Mouse (Mus musculus) hindbrain, embryonic 13.5 days (tissue): Measurements from ENCODE around the gene Zfp652. TPM values are rescaled to one million over a fixed set of nuclear protein-coding genes. Genes with fewer than 3 reads are reported as not detected.
"Not testable (repeated sequence)": the region's sequence is repeated elsewhere in the genome, so short reads cannot be mapped to it uniquely, and the experiment has no call there.

Source experiments
- ATAC-seq: fragments of 200-750 bp; cut with Nextera tagmentation; 2 replicates; pipeline ENCODE4 v1.8.0; 2017; ENCODE audit warnings: moderate TSS enrichment; ENCODE audit not compliant: low FRiP score
- H3K27ac ChIP-seq: fragments of 300-500 bp; sonication (generic); 2 replicates; pipeline ENCODE4 v1.5.1; 2015; ENCODE audit warnings: inconsistent platforms, mild to moderate bottlenecking, moderate library complexity
- H3K27me3 ChIP-seq: fragments of 300-500 bp; sonication (generic); 2 replicates; pipeline ENCODE4 v1.6.1; 2015; ENCODE audit warnings: mild to moderate bottlenecking, inconsistent platforms
- H3K36me3 ChIP-seq: fragments of 300-500 bp; sonication (generic); 2 replicates; pipeline ENCODE4 v1.6.1; 2015; ENCODE audit warnings: mild to moderate bottlenecking, inconsistent platforms
- H3K4me1 ChIP-seq: fragments of 300-500 bp; sonication (generic); replicated peaks from 2 replicates; pipeline ENCODE4 v1.6.1; 2015; ENCODE audit warnings: inconsistent platforms
- H3K4me2 ChIP-seq: fragments of 300-500 bp; sonication (generic); 2 replicates; pipeline ENCODE4 v1.6.1; 2015; ENCODE audit warnings: inconsistent platforms, mild to moderate bottlenecking, moderate library complexity
- H3K4me3 ChIP-seq: fragments of 300-500 bp; sonication (generic); 2 replicates; pipeline ENCODE4 v1.5.1; 2015; ENCODE audit warnings: mild to moderate bottlenecking, inconsistent platforms
- H3K9ac ChIP-seq: fragments of 300-500 bp; sonication (generic); 2 replicates; pipeline ENCODE4 v1.6.1; 2015; ENCODE audit warnings: mild to moderate bottlenecking, inconsistent platforms
- H3K9me3 ChIP-seq: fragments of 300-500 bp; sonication (generic); 2 replicates; pipeline ENCODE4 v1.6.1; 2016; ENCODE audit warnings: inconsistent platforms
- WGBS: fragments of 180-500 bp; shearing (Covaris S2); methylation state at CpG from one replicate; pipeline ENCODE4 v1.1.7; 2015; 5-methylcytosine and 5-hydroxymethylcytosine counted together
- polyA plus RNA-seq: library from polyadenylated mRNA; unstranded; fragments of >200 nt; fragmentation: Nextera tagmentation; extraction: Ambion mirVana; gene quantifications from 2 replicates; pipeline ENCODE4 v1.2.1, GENCODE M21; 2015

Gene Zfp652
- polyA plus RNA-seq, 1 experiment from 2014 or later: 31.0 TPM

GRCm38 (mm10) chr11:95748331-95748730 lies 35.9 kb downstream of the Zfp652 start:
- Histone ChIP-seq H3K4me1 (peaks cover 5% of the 10 kb centered on the region), H3K4me2 (no peak overlapping the region), H3K9ac (no peak overlapping the region), H3K27me3 (no peaks in the 10 kb centered on the region), H3K27ac (no peak overlapping the region), H3K4me3 (no peak overlapping the region), H3K36me3 (peaks cover 36% of the 10 kb centered on the region), H3K9me3 (no peaks in the 10 kb centered on the region)
- WGBS: 91% methylated on average over 5 of the region's 5 CpGs
- ATAC-seq: no peak

GRCm38 (mm10) chr11:95749619-95750018 lies 37.1 kb downstream of the Zfp652 start:
- Histone ChIP-seq H3K9ac (no peak overlapping the region), H3K4me1 (peaks cover 5% of the 10 kb centered on the region), H3K27me3 (no peaks in the 10 kb centered on the region), H3K36me3 (peaks cover 44% of the 10 kb centered on the region), H3K4me2 (no peak overlapping the region), H3K9me3 (no peaks in the 10 kb centered on the region), H3K4me3 (no peak overlapping the region), H3K27ac (no peak overlapping the region)
- no peak for ATAC-seq
- WGBS: 89% methylated on average over 15 of the region's 15 CpGs

GRCm38 (mm10) chr11:95750995-95751394 lies 38.5 kb downstream of the Zfp652 start:
- Histone ChIP-seq H3K36me3 (peaks cover 56% of the 10 kb centered on the region), H3K9me3 (no peaks in the 10 kb centered on the region), H3K27me3 (no peaks in the 10 kb centered on the region), H3K4me1 (peaks cover 5% of the 10 kb centered on the region), H3K27ac (no peak overlapping the region), H3K4me2 (no peak overlapping the region), H3K9ac (no peak overlapping the region), H3K4me3 (no peak overlapping the region)
- WGBS: 0% methylated on average over 1 of the region's 1 CpGs
- no peak for ATAC-seq

- peaks cover 60% of the 10 kb centered on the region for H3K36me3 ChIP-seq
- H3K9ac ChIP-seq, H3K4me1 ChIP-seq, H3K4me2 ChIP-seq, H3K4me3 ChIP-seq, H3K9me3 ChIP-seq, H3K27ac ChIP-seq, ATAC-seq, H3K27me3 ChIP-seq: not testable (repeated sequence)
- WGBS: 95% methylated on average over 4 of the region's 4 CpGs
Measured at GRCm38 (mm10) chr11:95755137-95755536, 42.7 kb downstream of the Zfp652 start.

GRCm38 (mm10) chr11:95760521-95760920 lies 48.0 kb downstream of the Zfp652 start:
- no peaks in the 10 kb centered on the region for H3K4me1 ChIP-seq
- H3K36me3 ChIP-seq: peaks cover 48% of the 10 kb centered on the region
- no peaks in the 10 kb centered on the region for H3K27me3 ChIP-seq
- no peak overlapping the region for H3K4me2 ChIP-seq
- H3K9ac ChIP-seq: no peak overlapping the region
- no peak overlapping the region for H3K27ac ChIP-seq
- H3K9me3 ChIP-seq: no peaks in the 10 kb centered on the region
- no peak overlapping the region for H3K4me3 ChIP-seq
- 94% methylated on average over 5 of the region's 5 CpGs for WGBS
- no peak for ATAC-seq

GRCm38 (mm10) chr11:95762996-95763395 lies 50.5 kb downstream of the Zfp652 start:
- 92% methylated on average over 4 of the region's 4 CpGs for WGBS
- Histone ChIP-seq H3K4me1 (no peaks in the 10 kb centered on the region), H3K9me3 (no peaks in the 10 kb centered on the region), H3K4me2 (no peak overlapping the region), H3K4me3 (no peak overlapping the region), H3K36me3 (peaks cover 39% of the 10 kb centered on the region), H3K9ac (no peak overlapping the region; the same call in 1 of the 2 replicates), H3K27me3 (no peaks in the 10 kb centered on the region), H3K27ac (no peak overlapping the region)
- ATAC-seq: no peak

- H3K36me3 ChIP-seq: peaks cover 43% of the 10 kb centered on the region
- no peaks in the 10 kb centered on the region for H3K9me3 ChIP-seq
- 52% methylated on average over 8 of the region's 8 CpGs for WGBS
- no peak overlapping the region for H3K27ac ChIP-seq
- no peak overlapping the region for H3K4me3 ChIP-seq
- no peaks in the 10 kb centered on the region for H3K4me1 ChIP-seq
- no peak for ATAC-seq
- no peak overlapping the region for H3K4me2 ChIP-seq
- no peaks in the 10 kb centered on the region for H3K27me3 ChIP-seq
- H3K9ac ChIP-seq: peak overlapping the region; percentile 29; the same call in 1 of the 2 replicates
Measured at GRCm38 (mm10) chr11:95764806-95765205, 52.3 kb downstream of the Zfp652 start.

GRCm38 (mm10) chr11:95765334-95765733 lies 52.9 kb downstream of the Zfp652 start:
- Histone ChIP-seq H3K4me2 (no peak overlapping the region), H3K9me3 (no peaks in the 10 kb centered on the region), H3K9ac (peak overlapping the region; percentile 29; the same call in 1 of the 2 replicates), H3K27me3 (no peaks in the 10 kb centered on the region), H3K4me1 (no peaks in the 10 kb centered on the region), H3K4me3 (no peak overlapping the region), H3K36me3 (peaks cover 46% of the 10 kb centered on the region), H3K27ac (no peak overlapping the region)
- 92% methylated on average over 10 of the region's 10 CpGs for WGBS
- ATAC-seq: no peak

GRCm38 (mm10) chr11:95768244-95768643 lies 55.8 kb downstream of the Zfp652 start:
- H3K27ac ChIP-seq: no peak overlapping the region
- H3K9ac ChIP-seq: no peak overlapping the region
- ATAC-seq: no peak
- H3K4me1 ChIP-seq: 0 out of 2 replicates have a peak, but pooled peaks cover 3% of the 10 kb centered on the region
- no peaks in the 10 kb centered on the region for H3K27me3 ChIP-seq
- no peak overlapping the region for H3K4me2 ChIP-seq
- WGBS: 87% methylated on average over 6 of the region's 6 CpGs
- no peak overlapping the region for H3K4me3 ChIP-seq
- H3K36me3 ChIP-seq: peaks cover 44% of the 10 kb centered on the region
- H3K9me3 ChIP-seq: no peaks in the 10 kb centered on the region

- WGBS: 88% methylated on average over 10 of the region's 10 CpGs
Measured at GRCm38 (mm10) chr11:95769208-95769607, 56.7 kb downstream of the Zfp652 start.

GRCm38 (mm10) chr11:95770720-95771364 lies 58.4 kb downstream of the Zfp652 start:
- no peak for ATAC-seq
- H3K36me3 ChIP-seq: peaks cover 32% of the 10 kb centered on the region
- H3K4me3 ChIP-seq: no peak overlapping the region
- H3K4me2 ChIP-seq: no peak overlapping the region
- H3K27me3 ChIP-seq: no peaks in the 10 kb centered on the region
- no peaks in the 10 kb centered on the region for H3K9me3 ChIP-seq
- no peak overlapping the region for H3K27ac ChIP-seq
- H3K9ac ChIP-seq: no peak overlapping the region
- 67% methylated on average over 9 of the region's 9 CpGs for WGBS
- 0 out of 2 replicates have a peak, but pooled peaks cover 3% of the 10 kb centered on the region for H3K4me1 ChIP-seq

More at GRCm38 (mm10) chr11:95769208-95769607, 56.7 kb downstream of the Zfp652 start:
- Histone ChIP-seq H3K9ac (no peak overlapping the region), H3K36me3 (peaks cover 37% of the 10 kb centered on the region), H3K4me1 (0 out of 2 replicates have a peak, but pooled peaks cover 3% of the 10 kb centered on the region), H3K27me3 (no peaks in the 10 kb centered on the region), H3K27ac (no peak overlapping the region), H3K9me3 (no peaks in the 10 kb centered on the region), H3K4me2 (no peak overlapping the region), H3K4me3 (no peak overlapping the region)
- no peak for ATAC-seq

- no peak overlapping the region for H3K9ac ChIP-seq
- ATAC-seq: no peak
- H3K4me2 ChIP-seq: no peak overlapping the region
- H3K27ac ChIP-seq: no peak overlapping the region
- no peak overlapping the region for H3K4me3 ChIP-seq
- H3K9me3 ChIP-seq: no peaks in the 10 kb centered on the region
- whole genome bisulfite sequencing: 88% methylated on average over 8 of the region's 8 CpGs
- 0 out of 2 replicates have a peak, but pooled peaks cover 3% of the 10 kb centered on the region for H3K4me1 ChIP-seq
- H3K36me3 ChIP-seq: peaks cover 30% of the 10 kb centered on the region
- H3K27me3 ChIP-seq: no peaks in the 10 kb centered on the region
Measured at GRCm38 (mm10) chr11:95771665-95772064, 59.2 kb downstream of the Zfp652 start.

- H3K4me1 ChIP-seq: 0 out of 2 replicates have a peak, but pooled peaks cover 3% of the 10 kb centered on the region
- H3K9me3 ChIP-seq: no peaks in the 10 kb centered on the region
- WGBS: 94% methylated on average over 3 of the region's 3 CpGs
- H3K4me2 ChIP-seq: no peak overlapping the region
- H3K36me3 ChIP-seq: peaks cover 27% of the 10 kb centered on the region
- no peak overlapping the region for H3K9ac ChIP-seq
- no peak overlapping the region for H3K4me3 ChIP-seq
- no peaks in the 10 kb centered on the region for H3K27me3 ChIP-seq
- no peak for ATAC-seq
- H3K27ac ChIP-seq: 0 out of 2 replicates have a peak overlapping the region, but pooled peaks have one; percentile 6
Measured at GRCm38 (mm10) chr11:95773264-95773663, 60.8 kb downstream of the Zfp652 start.
